Mouse (Mus musculus): ENCODE data around the gene Olfr509. TPM values are rescaled to one million over a fixed set of nuclear protein-coding genes. Genes with fewer than 3 reads are reported as not detected.

Gene Olfr509
- not detected for total RNA-seq (2023)

DNA sequence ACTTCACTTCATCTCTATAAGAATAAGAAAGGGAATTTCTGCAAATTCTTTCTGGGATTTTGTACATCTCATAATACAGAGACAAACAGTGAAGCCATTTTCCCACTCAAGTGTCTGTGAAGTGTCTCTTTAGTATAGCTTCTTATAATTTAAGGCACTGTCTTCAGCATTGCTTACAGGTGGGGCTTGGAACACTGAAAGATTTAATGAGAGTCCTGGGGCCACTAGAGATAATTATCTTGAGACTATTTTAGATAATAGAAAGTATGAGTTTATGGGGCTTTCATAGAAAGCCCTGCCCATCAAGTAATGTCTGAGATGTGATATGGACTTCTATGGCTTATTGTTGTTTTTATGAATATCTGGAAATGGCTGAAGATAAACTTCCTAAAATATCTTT lies at the start of gene Olfr509:
Gene Olfr509, minus strand, starts transcription at position 101 of the 400 bp plus-strand sequence.

GRCm38 (mm10) chr7:108666118-108666517 lies 14.4 kb upstream of the Olfr509 start, which contains the start of gene Olfr510:
TSS of gene Olfr510 (plus strand) at chr7:108666418.

DNA sequence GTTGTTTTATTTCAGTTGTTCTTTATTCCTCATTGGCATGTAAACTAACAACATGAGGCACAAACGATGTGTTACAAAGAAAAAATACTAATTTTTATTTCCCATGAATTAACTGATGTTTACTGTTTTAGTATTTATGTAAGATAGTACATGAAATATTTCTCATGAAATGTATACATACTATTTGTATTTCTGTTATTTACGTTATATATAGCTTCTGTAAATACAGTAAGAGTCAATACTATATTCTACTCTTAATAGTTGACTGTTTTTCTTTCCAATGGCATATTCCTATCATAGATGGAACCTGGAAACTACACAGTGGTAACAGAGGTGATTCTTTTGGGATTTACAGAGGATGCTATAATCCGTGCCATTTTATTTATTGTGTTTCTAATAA lies 22.0 kb downstream of the Olfr509 start, which contains the start of gene Olfr508:
Gene Olfr508, plus strand, starts transcription at position 301 of the 400 bp plus-strand sequence.

GRCm38 (mm10) chr7:108621514-108621913 lies 30.2 kb downstream of the Olfr509 start, which contains the start of gene Olfr507:
TSS of gene Olfr507 (plus strand) at chr7:108621814.

GRCm38 (mm10) chr7:108610487-108610886 lies 41.2 kb downstream of the Olfr509 start, which contains the start of gene Olfr506:
TSS of gene Olfr506 (plus strand) at chr7:108610787.

Other genes with a start within 250 kb of the Olfr509 start
- gene Olfr497, start 231.5 kb downstream of the Olfr509 start, total RNA-seq (2023) = not detected
- not detected for gene Olfr498, start 186.6 kb downstream of the Olfr509 start, total RNA-seq (2023)
- gene Olfr502, start 126.8 kb downstream of the Olfr509 start, total RNA-seq (2023) = not detected
- not detected for gene Olfr503, start 107.4 kb downstream of the Olfr509 start, total RNA-seq (2023)
- not detected for gene Olfr504, start 86.1 kb downstream of the Olfr509 start, total RNA-seq (2023)
- not detected for gene Olfr506, start 41.1 kb downstream of the Olfr509 start, total RNA-seq (2023)
- gene Olfr507, start 30.1 kb downstream of the Olfr509 start, total RNA-seq (2023) = not detected
- gene Olfr508, start 21.9 kb downstream of the Olfr509 start, total RNA-seq (2023) = not detected
- not detected for gene Olfr510, start 14.5 kb upstream of the Olfr509 start, total RNA-seq (2023)
- not detected for gene Olfr512, start 61.4 kb upstream of the Olfr509 start, total RNA-seq (2023)
- gene Olfr513, start 99.1 kb upstream of the Olfr509 start, total RNA-seq (2023) = not detected
- not detected for gene Olfr514, start 174.1 kb upstream of the Olfr509 start, total RNA-seq (2023)
- gene Olfr516, start 198.6 kb upstream of the Olfr509 start, total RNA-seq (2023) = not detected
- not detected for gene Olfr517, start 220.5 kb upstream of the Olfr509 start, total RNA-seq (2023)
- gene Olfr518, start 233.1 kb upstream of the Olfr509 start, total RNA-seq (2023) = not detected
- gene Olfr519, start 242.5 kb upstream of the Olfr509 start, total RNA-seq (2023) = not detected